Mouse (Mus musculus) cerebellum, adult 2 months (tissue): ENCODE data around the gene Izumo4.

Source experiments
- CTCF ChIP-seq: fragments of 200-500 bp; IDR thresholded peaks from 2 replicates; pipeline ENCODE4 v1.5.1; 2011; ENCODE audit warnings: low read depth, mild to moderate bottlenecking, control low read depth, low read length, moderate library complexity, borderline replicate concordance; ENCODE audit not compliant: insufficient read depth
- POLR2A ChIP-seq: fragments of 200-500 bp; IDR thresholded peaks from 2 replicates; pipeline ENCODE4 v1.6.1; 2011; ENCODE audit warnings: low read length, control low read depth, borderline replicate concordance; ENCODE audit not compliant: insufficient read depth

DNA sequence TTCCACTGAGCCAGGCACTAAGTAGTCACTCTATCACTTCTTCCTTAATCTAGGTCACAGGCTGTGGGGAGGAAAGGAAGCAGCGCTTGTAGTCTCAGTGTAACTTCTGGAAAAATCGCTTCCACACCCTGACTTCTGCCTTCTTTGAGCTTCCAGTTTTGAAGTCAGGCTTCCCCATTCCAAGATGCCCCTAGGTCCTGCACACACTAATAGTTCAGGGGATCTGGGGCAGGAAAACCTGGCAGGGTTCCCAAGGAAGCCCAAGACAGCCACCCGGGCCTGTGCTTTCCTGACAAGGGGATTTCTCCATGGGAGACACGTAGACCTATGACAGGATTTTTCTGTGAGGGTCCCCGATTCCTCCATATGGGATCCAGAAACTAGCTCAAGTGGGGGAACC, 39.2 kb downstream of the Izumo4 start:
- TF ChIP-seq POLR2A, result no peak
- TF ChIP-seq CTCF, result no peak
